Mouse (Mus musculus) embryo, embryonic 11 days (tissue): ENCODE measurements around the gene Paxip1.

Experiments
- DNase-seq: peaks from one replicate; pipeline ENCODE4 v3.0.0-alpha.2; 2015

Paxip1 gene

DNA sequence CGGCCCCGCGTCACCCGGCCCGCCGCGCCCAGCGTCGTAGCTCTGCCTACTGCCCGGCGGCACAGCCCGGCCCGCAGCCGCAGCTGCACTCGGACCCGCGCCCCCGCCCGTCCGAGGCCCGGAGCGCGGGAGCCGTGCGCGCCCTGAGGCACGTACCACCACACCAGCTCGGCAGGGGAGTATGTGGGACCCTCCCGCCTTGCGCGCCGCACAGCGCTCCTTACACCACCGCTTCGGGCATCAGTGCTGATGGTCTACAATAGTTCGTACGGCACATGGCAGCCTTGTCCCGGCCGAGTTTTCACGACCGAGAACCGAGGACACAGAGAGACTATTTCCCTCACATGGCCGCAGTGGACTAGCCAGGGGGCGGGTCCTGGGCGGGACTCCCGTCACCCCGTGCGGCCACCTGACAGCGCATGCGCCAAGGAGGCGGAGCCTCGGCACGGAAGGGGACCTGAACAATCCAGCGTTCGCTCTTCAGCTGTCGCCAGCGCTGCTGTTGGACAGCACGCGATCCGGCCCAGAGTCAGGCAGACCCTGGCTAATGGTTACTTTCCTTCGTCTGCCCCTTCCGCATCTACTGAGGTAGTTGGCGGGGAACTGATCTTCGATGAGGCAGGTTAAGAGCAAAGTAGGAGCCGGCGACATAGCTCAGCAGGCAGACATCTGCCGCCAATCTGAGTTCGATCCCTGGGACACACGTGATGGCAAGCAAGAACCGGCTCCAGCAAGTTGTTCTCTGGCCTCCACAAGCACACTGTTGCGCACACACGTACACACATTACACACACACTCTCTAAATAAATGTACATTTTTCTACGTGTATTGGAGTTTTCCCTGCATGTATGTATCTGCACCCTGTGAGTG lies at the start of gene Paxip1:
Paxip1 (minus strand) TSS at position 389 of the 870 bp plus-strand sequence.
- DNase-seq, result peak; percentile 96

DNA sequence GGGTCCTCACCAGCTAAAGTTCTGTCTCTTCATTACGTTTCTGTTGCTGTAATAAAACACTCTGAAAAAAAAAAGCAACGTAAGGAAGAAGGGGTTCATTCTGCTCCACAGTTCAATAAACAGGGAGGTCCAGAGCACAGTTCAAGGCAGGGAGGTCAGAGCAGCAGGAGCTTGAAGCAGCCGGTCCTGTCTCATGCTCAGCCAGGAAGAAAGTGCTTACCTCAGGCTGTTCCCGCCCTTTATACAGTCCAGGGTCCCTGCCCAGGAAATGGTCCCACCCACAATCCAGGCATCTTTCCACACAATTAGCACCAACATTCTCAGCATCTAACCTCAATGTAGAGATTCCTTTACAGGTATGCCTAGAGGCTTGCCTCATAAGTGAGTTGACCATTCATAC lies 46.6 kb upstream of the Paxip1 start:
- no peak for DNase-seq

- no peak for DNase-seq
Measured at GRCm38 (mm10) chr5:27835096-27835495, 43.6 kb upstream of the Paxip1 start.

- DNase-seq, result no peak
Measured at GRCm38 (mm10) chr5:27827971-27828370, 36.5 kb upstream of the Paxip1 start.

- no peak for DNase-seq
Measured at GRCm38 (mm10) chr5:27821161-27821560, 29.7 kb upstream of the Paxip1 start.

DNA sequence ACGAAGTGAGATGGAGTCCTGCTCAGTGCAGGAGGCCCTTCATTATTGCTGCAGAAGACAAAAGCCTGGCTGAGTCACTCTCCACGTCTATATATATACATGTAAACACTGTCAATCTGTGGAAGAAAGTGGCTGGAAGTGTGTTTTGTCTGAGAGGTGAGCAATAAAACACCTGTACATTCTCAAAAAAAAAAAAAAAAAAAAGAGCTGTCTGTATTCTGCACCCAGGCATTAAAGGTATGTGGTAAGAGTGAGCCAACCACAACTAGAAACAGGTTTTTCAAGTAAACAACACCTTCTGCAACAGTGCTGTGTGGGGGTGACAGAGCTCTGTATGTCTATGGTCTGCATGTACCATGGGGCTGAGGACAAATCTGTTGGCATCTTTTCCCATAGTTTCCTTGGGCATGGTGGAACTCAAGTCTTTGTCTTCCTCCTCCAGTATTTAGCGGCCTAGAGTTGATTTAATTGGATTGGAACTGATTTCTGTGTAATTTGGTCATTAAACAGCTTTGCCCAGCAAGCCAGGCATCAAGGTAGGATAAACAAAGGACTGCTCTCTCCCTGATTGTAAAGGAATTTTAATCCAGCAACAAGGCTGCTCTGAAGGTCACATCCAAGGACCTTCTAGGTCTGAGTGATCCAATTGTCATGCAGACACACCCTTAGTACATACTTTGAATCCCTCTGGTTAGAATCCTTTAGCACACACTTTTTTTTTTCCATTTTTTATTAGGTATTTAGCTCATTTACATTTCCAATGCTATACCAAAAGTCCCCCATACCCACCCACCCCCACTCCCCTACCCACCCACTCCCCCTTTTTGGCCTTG lies 27.6 kb upstream of the Paxip1 start:
- DNase-seq, result no peak

DNA sequence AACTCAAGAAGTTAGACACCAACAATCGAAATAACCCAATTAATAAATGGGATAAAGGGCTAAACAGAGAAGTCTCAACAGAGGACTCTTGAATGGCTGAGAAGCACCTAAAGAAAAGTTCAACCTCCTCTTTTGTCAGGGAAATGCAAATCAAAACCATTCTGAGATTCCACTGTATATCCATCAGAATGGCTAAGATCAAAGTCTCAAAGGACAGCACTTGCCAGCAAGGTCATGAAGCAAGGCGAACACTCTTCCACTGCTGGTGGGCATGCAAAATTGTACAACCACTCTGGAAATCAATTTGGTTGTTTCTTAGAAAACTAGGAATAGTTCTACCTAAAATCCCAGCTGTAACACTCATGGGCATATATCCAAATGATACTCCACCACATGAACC lies 22.8 kb upstream of the Paxip1 start:
- DNase-seq, result no peak

- DNase-seq, result peak; percentile 71
Measured at GRCm38 (mm10) chr5:27793923-27794322, 2.4 kb upstream of the Paxip1 start.

GRCm38 (mm10) chr5:27792531-27793205 lies 1.2 kb upstream of the Paxip1 start:
- DNase-seq, result no peak

GRCm38 (mm10) chr5:27792173-27792470 lies 631 bp upstream of the Paxip1 start:
- no peak for DNase-seq

- DNase-seq, result peak; percentile 91
Measured at GRCm38 (mm10) chr5:27790910-27791288, 592 bp downstream of the Paxip1 start.

DNA sequence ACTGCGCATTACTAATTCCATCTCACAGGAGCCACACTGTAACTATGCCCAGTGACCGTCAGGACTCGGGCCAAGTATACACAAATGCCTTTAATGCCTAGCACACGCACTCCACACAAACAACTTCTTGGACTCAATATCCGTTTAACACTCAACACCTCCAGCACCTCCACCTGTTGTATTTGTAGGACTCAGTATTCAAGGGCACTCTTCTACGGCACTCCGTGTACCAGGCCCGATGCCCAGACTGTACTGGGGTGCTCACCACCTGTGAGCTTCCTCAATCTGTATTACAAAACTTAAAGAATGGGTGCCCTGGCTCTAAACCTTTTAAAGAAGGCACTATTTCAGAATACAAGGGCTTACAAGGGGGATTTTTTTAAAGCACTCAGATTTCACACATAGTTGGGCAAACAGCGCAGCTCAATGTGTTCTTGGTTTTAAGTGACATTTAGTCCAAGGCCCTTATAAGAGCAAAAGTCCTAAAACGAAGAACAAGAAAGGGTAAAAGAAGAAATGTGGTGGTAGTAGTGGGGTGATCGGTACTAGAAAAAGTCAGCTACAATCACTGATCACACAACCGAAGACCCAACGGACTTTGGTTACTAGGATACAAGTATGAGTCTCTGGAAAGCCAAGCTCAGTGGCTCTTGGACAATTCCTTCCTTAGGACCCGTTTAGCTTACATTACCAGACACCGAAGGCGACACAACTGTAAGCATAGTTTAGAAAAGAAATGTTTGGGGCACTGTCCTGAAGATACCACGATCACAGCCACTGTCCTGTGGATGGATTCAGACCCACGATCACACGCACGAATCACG lies 1.2 kb downstream of the Paxip1 start:
- no peak for DNase-seq

- DNase-seq, result no peak
Measured at GRCm38 (mm10) chr5:27789586-27789985, 1.9 kb downstream of the Paxip1 start.

GRCm38 (mm10) chr5:27783381-27783780 lies 8.1 kb downstream of the Paxip1 start:
- DNase-seq, result no peak

GRCm38 (mm10) chr5:27767948-27768347 lies 23.5 kb downstream of the Paxip1 start:
- DNase-seq, result peak; percentile 5

DNA sequence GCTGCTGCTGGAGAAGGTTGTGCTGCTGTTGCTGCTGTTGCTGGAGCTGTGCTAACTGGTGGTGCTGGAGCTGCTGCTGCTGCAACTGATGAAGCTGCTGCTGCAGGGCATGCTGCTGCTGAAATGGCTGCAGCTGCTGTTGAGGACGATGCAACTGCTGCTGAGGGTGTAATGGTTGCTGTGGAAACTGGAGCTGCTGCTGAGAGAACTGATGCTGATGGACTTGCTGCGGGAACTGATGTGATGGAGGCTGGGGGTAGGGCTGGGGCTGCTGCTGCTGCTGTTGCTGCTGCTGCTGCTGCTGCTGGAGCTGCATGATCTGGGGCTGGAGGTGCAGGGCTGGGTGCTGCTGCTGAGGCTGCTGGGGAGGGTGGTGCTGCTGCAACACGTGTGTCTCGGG lies 25.7 kb downstream of the Paxip1 start:
- no peak for DNase-seq

DNA sequence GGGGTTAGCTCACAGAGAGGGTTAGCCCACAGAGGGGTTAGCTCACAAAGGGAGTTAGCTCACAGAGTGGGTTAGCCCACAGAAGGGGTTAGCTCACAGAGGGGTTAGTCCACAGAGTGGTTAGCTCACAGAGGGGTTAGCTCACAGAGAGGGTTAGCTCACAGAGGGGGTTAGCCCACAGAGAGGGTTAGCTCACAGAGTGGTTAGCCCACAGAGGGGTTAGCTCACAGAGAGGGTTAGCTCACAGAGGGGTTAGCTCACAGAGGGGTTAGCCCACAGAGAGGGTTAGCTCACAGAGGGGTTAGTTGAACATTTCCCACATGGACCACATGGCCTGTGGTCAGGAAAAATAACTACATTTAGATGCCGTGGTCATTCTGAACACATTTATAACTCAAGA lies 46.5 kb downstream of the Paxip1 start:
- no peak for DNase-seq

DNA sequence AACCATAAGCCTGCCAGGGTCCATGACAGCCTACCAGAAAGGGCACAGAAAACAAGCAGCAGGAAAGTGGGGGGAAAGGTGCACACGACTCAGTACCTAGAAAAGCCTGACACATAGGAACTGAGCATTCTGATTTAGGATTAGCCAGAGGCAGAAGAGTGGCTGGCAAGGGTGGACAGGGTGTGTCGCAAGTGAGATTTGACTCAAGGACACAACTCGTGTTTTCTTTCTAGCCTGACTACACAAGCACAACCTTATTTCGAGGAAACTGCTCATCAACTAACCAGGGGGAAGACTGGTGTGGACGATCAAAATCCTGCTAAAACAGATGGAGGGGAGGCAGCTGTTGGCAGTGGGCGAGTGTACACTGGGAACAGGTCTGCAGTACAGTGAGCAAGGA lies 52.3 kb downstream of the Paxip1 start:
- no peak for DNase-seq

DNA sequence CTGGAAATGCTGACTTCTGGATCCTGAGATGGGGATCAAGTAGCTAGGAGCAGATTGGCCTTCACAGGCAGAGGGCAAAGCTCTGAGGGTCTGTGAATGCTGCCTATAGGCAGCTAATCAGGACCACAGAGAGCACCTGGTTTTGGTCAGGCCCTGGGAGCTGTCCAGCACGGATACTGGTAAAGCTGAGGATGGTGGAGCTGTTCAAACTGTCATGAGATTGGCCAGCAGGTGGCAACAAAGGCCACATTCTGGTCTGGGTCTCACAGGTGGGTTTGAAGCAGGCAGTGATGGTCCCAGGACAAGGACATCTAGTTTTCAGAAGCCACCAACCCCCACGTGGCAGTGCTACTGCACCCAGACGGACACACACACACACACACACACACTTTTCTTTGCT lies 54.3 kb downstream of the Paxip1 start:
- peak; percentile 89 for DNase-seq

GRCm38 (mm10) chr5:27732288-27732868 lies 59.1 kb downstream of the Paxip1 start:
- no peak for DNase-seq

DNA sequence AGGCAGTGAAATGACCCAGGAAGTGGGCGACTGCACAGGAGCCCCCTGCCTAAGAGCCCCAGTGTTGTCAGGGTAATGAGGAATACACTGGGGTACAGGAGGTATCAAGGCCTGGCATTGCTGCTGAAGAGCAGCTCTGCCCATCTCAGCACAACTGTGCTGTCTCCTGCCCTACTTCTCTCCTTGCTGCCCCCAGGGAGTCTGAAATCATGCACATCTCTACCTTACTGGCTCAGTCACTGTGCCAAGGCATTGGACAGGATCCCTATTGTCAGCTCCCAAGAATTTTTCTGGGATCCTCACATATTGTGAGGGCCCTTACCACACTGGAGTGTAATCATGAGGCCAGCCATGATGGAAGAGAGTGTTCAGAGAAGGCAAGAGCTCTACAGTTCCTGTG lies 60.1 kb downstream of the Paxip1 start:
- no peak for DNase-seq

- no peak for DNase-seq
Measured at GRCm38 (mm10) chr5:27730666-27731065, 60.8 kb downstream of the Paxip1 start.
